Mouse (Mus musculus) CH12.LX (cell line): ENCODE measurements at regions not wholly inside any gene's neighbourhood (a gene's known extent, or its start where the extent isn't known, plus 50 kb on each side); places are given as distances from the start of the nearest gene placed in this dataset.
A peak's percentile ranks its signal among the peaks of the same experiment; 100 is the strongest.

Experiments used
- IRF4 ChIP-seq: IDR thresholded peaks from 2 replicates; pipeline ENCODE4 v1.6.1; 2014; ENCODE audit warnings: low read depth, mild to moderate bottlenecking, inconsistent platforms, low read length, improper control_type of control experiment
- JUND ChIP-seq: conservative IDR thresholded peaks from 2 replicates; pipeline ENCODE4 v1.6.1; 2011; ENCODE audit warnings: low read depth, low read length, improper control_type of control experiment
- KAT2A ChIP-seq: IDR thresholded peaks from 2 replicates; pipeline ENCODE4 v1.6.1; 2012; ENCODE audit warnings: low read length, improper control_type of control experiment, inconsistent platforms; ENCODE audit not compliant: insufficient replicate concordance

DNA sequence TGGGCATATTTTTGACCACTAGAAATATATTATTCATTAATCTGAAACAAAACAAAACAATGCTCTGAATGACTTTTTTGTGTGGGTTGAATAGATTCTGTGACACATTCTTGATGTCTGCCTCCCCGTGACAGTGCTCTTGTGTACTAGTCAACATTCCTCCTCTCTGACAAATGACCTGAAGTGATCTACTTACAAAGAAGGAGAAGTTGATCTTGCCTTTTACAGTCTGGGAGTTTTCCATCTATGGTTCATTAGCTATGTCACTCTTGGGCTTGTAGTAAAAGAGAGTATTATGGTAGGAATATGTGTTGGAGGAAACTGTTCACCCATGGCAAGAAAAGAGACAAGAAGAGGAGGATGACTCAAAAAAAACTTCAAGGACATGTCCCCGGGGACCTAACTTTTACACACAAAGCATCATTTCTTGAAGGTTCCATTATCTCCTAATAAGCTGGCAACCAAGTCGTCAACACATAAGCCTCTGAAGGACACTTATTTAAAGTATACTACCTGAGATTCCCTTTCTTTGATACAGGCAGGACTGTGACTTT is 217.9 kb downstream of the Gm21750 start:
- TF ChIP-seq IRF4, result peak; percentile 61; the same call in 1 of the 2 replicates
- no peak for TF ChIP-seq KAT2A
- no peak; the same call in 1 of the 2 replicates for TF ChIP-seq JUND
